Mouse (Mus musculus): ENCODE results near the gene Gm10217. TPM values are rescaled to one million over a fixed set of nuclear protein-coding genes. Genes with fewer than 3 reads are reported as not detected.

Gene Gm10217
- polyA plus RNA-seq, 1 experiment from 2014 or later: not detected

Other genes with a start within 250 kb of the Gm10217 start
- gene Fam155a, start 93.1 kb upstream of the Gm10217 start, polyA plus RNA-seq (2015; fragmentation: Nextera tagmentation; extraction: Ambion mirVana): 1.1 and 1.2 TPM in 2 replicates
- gene Lig4, start 113.4 kb downstream of the Gm10217 start, polyA plus RNA-seq (2015; fragmentation: Nextera tagmentation; extraction: Ambion mirVana): 4.0 and 4.2 TPM in 2 replicates
- gene Abhd13, start 113.5 kb downstream of the Gm10217 start, polyA plus RNA-seq (2015; fragmentation: Nextera tagmentation; extraction: Ambion mirVana): 16.1 and 16.5 TPM in 2 replicates
- 0.22 TPM in 1 of 2 replicates, not detected in the other for gene Tnfsf13b, start 142.2 kb downstream of the Gm10217 start, polyA plus RNA-seq (2015; fragmentation: Nextera tagmentation; extraction: Ambion mirVana)

Data from embryonic facial prominence, embryonic 15.5 days (tissue).